Mouse (Mus musculus): ENCODE data around the gene Crybb1.

The Crybb1 gene

GRCm38 (mm10) chr5:112255426-112255825 is at the start of gene Crybb1:
Gene Crybb1, plus strand, starts transcription at chr5:112255815.
- DNase-seq (ENCODE audit: low read depth), result no peak

DNA sequence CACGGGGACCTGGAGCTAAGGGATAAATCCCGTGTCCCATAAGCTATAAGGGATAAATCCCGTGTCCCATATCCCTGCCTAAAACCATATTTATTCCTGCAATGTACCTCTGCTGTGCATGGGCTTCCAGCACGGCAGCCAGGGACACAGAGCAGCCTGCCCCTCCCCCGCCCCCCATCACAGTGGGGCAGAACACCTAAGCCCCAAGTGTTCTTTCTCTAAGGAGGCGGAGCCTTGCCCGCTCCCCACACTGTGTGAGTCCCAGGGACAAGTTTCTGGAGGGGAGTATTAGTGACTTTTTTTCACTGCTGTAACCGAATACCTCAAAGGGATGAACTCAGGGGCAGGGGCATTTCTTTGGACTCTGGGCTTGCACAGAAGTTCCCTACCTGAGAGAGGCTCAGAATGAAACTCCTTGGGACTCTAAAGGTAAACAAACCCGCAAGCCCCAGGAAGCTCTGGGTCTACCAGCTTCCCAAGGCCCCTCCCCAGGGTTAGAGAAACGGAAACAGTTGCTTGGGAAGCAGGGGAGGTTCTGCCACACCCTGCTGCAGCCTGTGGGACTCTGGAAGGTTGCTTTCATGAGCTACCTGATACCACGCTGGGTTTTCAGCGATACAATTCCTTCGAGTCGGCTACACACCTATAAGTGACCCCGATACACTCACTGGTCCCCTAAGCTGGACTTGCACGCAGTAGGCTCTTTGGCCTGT is 48.9 kb upstream of the Crybb1 start:
- no peak for DNase-seq (ENCODE audit: low read depth)

DNA sequence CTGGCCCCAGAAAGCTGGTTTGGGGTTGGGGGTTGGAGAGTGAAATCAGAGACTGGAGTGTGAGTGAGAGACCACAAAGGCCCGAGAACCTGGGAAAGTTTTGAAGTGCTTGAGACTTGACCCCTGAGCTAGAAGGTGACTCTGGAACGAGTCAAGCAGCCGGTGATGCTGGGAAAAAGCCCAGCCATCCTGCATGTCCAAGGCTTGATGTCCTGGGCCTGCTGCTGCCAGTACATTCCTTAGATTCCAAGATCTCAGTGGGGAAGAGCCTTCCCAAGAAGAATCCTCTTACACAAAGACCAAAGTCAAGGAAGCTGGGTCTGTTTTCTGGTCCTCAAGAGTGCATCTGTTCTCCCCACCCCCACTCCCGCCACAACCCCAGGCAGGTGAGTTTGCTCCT is 47.3 kb upstream of the Crybb1 start:
- DNase-seq (ENCODE audit: low read depth), result no peak

GRCm38 (mm10) chr5:112210104-112210503 is 45.5 kb upstream of the Crybb1 start:
- peak; percentile 60 for DNase-seq (ENCODE audit: low read depth)

GRCm38 (mm10) chr5:112211911-112212310 is 43.7 kb upstream of the Crybb1 start:
- no peak for DNase-seq (ENCODE audit: low read depth)

DNA sequence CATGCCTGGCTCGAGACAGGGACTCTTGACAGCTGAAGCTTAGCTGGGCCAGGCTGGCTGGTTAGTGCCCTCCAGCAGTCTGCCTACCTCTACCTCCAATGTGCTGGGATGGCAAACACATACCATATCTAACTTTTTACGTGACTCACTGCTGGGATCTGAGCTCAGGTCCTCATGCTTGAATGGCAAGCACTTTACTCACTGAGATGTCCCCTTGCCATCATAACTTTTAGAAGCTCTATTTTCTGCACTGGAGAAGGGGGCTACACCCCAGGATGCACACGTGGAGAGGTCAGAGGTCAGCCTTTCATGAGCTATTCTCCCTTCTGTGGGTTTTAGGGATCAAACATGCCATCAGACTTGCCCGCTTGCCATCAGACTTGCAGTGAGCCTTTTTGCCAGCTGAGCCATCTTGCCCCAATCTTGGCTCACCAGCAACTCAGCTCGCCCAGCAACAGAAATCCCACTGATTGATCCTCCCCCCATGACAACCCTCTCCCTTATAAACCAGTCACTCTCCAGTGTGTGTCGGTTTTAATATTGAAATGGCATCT is 42.8 kb upstream of the Crybb1 start:
- no peak for DNase-seq (ENCODE audit: low read depth)

DNA sequence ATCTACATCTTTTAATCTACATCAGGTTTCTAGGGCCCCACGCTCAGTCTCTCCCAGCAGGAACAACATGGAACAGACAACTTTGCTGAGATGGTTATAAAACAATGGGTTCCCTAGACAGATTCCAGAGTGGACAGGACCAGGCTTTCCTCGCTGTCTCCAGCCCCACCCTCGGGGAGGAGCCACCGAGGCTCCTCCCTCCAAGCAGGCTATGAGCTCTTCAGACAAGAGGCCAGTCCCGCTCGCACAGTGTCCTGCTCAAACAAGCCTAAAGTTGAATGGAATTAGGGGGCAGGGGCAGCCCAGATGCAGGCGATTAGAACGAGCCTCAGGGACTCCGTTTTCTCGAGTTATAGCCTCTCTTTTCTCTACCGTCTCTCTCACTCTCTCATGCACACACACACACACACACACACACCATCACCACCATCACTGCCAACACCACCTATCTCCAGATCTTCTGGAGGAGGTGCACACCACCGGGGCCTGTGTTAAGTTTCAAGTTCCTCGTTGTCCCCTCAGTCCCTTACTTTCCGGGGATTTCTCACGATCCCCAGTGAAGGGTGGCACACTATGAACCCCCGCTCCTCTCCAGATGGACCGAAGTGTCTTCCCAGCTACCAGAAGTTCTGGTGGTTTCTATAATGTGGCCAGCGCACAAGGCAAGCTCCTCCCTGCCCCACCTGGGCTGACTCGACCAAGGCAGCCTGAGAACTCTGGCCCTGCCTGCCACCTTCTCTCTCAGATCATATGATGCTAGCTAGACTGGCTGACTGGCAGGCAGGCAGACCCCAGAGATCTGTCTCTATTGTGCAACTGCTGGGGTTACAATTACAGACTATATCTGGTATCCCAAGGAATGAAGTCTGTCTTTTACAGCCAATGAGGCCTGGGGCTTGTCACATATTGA is 42.0 kb upstream of the Crybb1 start:
- no peak for DNase-seq (ENCODE audit: low read depth)

- DNase-seq (ENCODE audit: low read depth), result peak; percentile 67
Measured at GRCm38 (mm10) chr5:112214419-112214818, 41.2 kb upstream of the Crybb1 start.

DNA sequence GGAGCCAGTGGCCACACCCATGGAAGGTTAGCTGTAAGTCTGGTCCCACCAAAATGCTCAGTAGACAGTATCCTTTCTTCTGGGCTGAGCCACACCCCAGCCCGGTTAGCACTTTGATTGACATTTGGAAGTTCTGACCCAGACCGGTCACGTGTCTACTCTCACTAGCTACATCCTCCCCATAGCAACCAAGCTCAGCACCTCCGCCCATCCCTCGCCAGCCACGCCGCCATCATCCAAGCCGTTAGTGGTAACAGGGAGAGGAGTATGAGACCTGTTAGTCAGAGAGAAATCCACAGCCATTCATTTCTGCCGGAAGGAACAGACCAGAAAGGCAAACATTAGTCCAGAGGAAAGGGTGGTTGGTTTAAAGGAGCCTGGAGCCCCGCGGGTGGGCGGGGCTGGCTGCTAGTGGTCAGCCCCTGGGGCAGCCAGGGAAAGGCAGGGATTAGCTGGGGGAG is 40.3 kb upstream of the Crybb1 start:
- peak; percentile 40 for DNase-seq (ENCODE audit: low read depth)

GRCm38 (mm10) chr5:112215801-112216251 is 39.8 kb upstream of the Crybb1 start:
- DNase-seq (ENCODE audit: low read depth), result no peak

GRCm38 (mm10) chr5:112216335-112216734 is 39.3 kb upstream of the Crybb1 start:
- DNase-seq (ENCODE audit: low read depth), result no peak

DNA sequence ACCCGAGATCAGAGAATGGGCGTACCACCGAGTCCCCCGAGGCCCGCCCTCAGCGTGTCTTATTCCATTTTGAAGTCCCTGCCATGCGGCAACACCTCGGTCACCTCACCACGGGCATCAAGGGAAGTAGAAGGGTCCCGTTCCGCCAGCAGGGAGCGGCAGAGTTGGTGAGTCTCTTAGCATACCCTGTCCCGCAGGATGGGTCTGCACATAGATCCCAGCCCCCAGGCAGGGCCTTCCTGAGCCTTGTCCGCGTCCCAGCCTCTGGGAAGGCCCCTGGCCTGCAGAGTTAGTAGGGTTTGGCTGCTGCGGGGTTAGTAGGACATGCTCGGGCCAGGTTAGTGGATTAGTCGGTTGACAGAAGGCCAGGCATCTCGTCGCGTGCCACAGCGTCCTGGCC is 38.6 kb upstream of the Crybb1 start:
- DNase-seq (ENCODE audit: low read depth), result no peak

GRCm38 (mm10) chr5:112218679-112219078 is 36.9 kb upstream of the Crybb1 start:
- no peak for DNase-seq (ENCODE audit: low read depth)

DNA sequence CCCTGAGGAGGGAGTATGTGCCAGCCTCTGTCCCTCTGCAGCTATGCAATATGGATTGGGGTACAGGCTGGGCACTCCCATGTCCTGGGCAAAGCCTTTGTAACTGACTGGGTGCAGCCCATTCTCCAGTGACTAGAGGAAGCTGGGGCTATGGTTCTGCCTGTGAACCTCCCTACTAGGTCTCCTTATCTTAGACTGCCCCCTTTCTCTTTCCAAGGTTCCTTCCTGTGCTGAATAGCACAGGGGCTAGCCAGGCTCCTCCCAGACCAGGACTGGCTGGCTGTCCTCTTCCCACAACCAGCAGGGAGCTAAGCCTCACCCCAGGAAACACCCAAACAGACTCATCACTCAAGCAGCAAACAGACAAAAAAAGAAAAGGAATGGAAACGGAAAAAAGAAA is 36.2 kb upstream of the Crybb1 start:
- DNase-seq (ENCODE audit: low read depth), result peak; percentile 57

DNA sequence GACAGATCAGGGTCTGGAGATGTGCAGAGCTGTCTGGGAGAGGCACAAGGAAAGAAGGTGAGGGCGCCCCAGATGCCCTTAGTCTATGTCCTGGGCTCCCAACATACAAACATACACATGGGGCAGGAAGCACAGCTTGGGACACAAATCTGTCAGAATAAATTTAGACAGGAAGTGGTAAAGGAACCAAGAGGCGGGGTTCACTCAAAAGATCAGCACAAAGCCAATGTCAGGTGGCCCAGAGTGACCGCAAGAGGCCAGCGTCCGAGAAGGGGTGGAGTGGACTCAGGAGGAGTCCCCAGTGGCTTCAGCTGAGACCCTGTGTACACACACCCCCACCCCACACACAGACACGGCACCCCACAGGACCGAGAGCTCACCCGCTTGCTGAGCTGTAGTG is 35.4 kb upstream of the Crybb1 start:
- peak; percentile 80 for DNase-seq (ENCODE audit: low read depth)

DNA sequence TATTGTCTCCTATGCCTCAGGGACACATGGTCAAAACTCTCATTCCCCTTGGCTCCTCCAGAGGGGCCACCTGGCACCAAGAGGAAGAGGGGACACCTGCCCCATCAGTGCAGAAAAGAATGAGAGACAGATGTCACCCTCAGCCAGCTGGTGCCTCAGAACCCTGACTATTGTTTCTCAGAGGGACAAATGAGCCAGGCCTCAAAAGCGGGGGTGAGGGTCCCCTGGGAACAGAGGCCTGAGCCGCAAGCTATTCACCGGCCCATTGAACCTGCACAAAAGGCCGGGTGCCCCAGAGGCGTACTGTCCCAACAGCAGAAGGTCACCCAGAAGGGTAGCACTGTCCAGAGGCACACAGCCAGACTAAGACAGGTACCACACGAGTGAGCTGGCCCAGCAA is 30.0 kb upstream of the Crybb1 start:
- no peak for DNase-seq (ENCODE audit: low read depth)

DNA sequence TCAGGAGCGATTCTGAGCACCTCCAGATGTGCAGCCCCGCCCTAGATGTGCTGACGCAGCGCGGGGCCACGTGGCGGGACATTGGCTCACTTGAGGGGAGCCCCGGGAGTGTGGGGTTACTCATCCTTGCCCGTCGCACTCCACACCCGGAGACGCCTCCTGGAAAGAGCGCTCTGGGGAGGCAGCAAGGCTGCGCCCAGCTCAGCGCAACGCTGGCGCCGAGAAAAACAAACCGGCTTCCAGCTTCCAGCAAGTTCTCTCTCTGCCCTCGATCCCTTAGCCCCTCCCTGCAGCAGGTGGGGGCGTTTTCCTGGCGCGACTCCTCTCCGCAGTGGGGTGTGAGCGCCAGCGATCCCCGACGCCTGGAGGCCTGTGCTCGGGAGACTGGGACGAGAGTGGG is 28.3 kb upstream of the Crybb1 start:
- no peak for DNase-seq (ENCODE audit: low read depth)

DNA sequence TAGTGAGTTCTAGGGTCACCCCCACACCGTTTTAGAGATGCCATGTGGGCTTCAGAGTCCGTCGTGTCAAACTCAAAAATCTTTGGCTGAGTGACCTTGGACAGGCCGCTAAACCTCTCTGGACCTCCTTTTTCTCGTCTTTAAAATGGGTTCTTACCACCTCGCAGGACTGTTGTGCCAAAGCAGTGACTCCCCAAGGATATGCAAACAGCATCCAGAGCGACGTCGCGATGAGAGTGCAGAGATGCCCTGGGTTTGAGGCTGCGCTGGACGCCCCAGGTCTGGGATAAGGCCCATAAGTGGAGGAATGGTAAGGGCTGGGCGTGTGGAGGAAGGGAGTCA is 27.7 kb upstream of the Crybb1 start:
- DNase-seq (ENCODE audit: low read depth), result no peak

GRCm38 (mm10) chr5:112228240-112229076 is 27.2 kb upstream of the Crybb1 start:
- no peak for DNase-seq (ENCODE audit: low read depth)

DNA sequence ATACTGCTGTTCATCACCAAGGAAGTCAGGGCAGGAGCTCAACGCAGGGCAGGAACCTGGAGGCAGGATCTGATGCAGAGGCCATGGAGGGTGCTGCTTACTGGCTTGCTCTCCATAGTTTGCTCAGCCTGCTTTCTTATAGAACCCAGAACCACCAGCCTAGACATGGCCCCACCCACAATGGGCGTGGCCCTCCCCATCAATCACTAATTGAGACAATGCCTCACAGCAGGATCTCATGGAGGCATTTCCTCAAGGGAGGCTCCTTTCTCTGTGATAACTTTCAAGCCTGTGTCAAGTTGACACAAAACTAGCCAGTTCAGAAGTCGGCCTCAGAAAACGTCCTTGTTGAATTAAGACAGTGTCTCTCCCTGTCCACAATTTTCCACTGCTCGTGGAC is 19.8 kb upstream of the Crybb1 start:
- no peak for DNase-seq (ENCODE audit: low read depth)

DNA sequence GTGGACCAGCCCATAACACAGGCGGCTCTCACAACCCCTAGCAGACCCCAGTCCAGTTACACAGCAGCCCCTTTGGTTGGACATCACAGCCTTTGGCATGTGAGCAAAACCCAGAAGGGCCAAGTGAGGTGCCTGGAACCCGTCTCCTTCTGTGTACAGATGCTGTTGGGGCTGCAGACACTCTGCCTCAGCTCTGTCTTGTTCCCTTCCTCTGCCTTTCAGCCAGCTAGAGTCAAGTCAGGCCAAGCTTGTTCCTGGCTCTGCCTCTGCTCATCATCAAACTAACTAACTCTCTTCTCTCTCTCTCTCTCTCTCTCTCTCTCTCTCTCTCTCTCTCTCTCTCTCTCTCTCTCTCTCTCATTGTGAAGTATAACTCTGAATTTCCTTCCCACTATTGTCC is 19.0 kb upstream of the Crybb1 start:
- no peak for DNase-seq (ENCODE audit: low read depth)

DNA sequence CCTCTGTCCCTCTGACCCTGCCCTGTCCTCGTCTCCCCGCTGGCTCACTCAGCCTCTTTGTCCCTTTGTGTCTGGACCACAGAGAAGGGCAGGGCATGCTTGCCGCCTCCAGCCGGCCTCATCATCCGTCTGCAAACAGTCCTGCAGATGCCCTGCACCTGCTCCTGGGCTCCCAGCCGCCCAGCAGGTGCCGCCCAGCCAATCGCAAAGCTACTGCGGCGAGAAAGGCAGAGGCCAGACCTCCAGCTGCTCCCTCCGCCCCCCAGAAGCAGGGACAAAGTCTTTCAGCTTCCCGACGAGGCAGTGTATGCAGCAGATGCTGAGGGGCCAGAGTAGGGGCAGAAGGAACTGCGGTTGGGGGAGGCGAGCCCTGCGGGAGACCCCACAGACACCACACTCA is 18.2 kb upstream of the Crybb1 start:
- no peak for DNase-seq (ENCODE audit: low read depth)
